Mouse (Mus musculus) right cerebral cortex, postnatal 14 days (tissue): ENCODE results near the gene Plcg2.

ENCODE experiments used
- DNase-seq: peaks from one replicate; pipeline ENCODE4 v3.0.0; 2022

Gene Plcg2

DNA sequence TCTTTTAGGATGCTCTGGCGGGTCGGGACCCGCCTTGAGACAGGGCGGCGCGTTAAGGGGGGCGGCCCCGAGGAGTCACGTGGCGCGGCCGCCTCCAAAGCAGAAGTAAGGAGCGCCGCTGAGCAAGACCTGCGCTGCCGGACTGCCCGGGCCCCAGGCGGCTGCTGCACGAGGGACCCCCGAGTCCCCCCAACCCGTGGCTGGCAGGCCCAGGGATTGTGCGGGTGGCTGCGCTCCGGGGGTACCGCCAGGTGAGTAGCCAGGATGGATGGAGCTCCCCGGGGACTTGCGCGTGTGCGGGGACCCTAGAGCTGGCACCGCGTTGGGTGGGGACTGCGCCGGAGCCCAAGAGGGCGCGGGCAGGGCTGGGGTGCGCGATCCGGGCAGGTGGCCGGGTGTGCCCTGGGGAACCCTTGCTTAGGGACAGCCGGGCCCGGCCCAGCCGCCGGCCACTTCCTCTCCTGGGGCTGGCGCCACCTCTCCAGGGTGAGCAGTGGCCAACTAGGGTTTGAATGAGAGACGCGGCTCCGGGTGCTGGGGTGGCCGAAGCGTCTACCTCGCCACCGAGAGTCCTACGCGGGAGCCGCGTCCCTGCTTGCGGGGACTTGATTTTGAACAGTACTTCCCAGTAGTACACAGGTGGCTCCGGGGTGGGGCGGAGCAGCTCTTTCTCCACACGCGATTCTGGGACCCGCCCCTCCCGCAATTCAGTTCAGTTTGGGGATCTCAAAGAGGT is at the start of gene Plcg2:
Gene Plcg2 (plus strand): TSS at position 113 of the 736 bp plus-strand sequence.
- DNase-seq, result peak; percentile 26

DNA sequence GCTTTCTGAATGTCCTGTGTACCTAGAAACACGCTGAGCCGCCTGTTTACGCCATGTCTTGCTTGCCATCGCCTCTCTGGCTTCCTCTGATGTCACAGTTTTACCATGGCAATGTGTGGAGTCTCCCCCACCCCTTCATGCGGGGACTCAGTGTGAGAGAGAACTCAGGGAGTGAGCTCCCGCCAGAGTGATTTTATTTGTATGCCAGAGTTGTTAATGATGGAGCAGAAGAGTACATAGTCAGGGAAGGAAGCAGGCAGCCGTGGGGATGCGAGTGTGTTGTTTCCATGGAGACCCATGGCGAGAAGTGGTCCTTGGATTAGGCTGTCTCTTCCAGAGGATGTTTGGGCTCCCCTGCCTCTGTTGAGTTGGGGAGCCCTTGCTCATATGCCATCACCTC is 47.0 kb upstream of the Plcg2 start:
- DNase-seq, result no peak

DNA sequence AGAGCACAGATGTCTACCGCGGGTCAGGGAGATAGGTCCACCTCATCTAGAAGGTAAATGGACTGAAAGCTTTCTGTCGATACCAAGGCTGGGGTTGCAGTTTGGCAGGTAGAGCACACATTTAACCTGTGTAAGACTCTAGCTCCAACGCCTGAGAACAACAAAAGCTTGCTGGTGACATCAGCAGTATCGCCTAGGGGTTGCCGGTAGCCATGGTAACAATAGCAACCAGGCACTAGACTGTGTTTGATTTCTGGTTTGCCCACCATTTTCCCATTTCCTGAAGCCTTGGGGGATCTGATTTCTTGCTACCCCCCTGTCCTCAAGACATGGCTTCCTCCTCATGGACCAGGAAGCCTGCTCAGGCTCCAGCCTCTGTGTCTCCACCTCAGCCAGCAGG is 44.1 kb upstream of the Plcg2 start:
- DNase-seq, result no peak

DNA sequence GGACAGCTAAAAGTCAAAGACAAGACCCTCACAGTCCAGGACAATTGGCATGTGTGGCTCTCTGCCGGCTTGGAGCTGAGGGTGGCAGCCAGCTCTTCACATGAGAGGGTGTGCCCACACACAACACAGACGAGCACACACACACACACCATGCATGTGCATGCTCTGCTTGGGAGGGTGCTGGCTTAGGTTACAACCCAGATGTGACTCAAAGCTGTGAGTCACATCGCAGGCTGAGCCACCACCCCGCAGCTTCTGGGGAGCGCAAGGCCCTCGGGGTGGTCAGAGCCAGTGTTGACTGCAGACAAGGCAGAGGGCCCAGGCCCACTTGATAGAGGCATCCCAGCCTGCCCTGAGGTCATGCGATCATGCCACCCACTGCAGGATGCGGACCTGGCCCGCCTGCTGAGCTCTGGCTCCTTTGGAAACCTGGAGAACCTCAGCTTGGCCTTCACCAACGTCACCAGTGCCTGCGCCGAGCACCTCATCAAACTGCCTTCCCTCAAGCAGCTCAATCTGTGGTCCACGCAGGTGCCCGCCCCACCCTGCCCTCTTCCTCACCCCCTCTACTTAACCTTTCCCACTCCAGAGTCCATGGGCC is 43.5 kb upstream of the Plcg2 start:
- no peak for DNase-seq

DNA sequence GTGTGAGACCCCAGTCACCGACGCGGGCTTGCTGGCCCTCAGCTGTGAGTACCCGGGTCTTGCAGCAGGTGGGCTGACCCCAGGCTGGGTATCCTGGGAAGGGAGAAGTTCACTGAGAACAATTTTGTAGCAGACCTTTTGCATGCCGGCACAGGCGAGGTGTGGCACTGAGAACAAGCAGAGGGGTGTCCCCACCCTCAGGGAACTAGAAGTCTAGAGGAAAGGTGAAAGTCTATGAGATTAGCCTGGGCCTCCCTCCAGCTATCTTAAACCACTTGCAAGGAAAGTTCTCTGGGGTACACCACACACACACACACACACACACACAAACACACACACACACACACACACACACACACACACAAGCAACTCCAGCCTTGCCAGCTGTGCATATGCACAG is 42.4 kb upstream of the Plcg2 start:
- no peak for DNase-seq

DNA sequence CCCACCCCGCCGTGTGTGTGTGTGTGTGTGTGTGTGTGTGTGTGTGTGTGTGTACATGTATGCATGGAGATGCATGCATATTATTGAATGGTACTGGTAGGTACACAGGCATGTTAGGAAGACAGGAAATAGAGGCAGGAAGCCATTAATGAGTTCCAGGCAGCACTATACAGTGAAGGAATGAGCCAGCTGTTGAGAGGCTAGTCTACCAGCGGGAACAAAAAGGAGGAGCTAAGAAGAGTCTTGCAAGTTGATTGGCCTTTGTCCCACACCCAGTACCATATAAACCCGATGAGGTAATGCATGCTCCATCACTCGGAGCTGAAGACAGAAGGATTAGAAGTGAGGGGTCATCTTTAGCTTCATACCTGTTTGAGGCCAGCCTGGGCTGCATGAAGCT is 39.7 kb upstream of the Plcg2 start:
- no peak for DNase-seq

DNA sequence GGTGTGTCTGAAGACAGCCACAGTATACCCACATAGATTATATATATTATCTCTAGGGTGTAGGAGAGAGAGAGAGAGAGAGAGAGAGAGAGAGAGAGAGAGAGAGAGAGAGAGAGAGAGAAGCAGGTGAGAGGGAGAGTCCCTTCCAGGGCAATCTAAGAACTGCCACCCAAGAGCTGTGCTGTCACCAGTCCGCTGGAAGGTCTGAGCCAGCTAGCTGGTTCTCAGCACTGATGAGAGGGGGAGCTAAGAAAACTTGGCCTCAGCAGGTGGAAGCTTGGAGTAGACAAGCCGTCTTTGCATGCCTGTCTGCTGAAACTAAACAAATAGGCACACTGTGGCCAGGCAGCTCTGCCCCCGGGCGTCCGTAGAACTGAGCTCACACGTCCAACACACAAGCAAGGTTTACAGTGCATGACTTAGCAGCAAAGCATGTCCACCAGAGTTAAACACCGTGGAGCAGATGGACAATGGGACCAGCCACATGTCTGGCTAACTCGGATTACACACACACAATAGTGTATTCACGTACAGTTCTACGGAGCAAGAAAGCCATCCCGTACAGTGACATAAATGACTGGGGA is 35.3 kb upstream of the Plcg2 start:
- no peak for DNase-seq

DNA sequence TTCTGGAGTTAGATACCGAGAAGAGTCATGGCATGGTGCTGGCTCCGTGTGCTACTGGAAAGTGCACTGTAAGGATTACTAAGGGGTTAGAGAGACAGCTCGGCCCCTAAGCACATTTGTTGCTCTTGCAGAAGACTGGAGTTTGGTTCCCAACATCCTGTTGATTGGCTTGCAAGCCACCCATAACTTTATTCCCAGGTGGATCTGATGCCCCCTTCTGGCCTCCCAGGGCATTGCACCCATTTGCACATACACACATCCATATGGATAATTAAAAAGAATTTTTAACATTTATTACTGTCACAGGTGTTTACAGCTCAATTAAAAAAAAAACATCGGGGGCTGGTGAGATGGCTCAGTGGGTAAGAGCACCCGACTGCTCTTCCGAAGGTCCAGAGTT is 33.6 kb upstream of the Plcg2 start:
- peak; percentile 45 for DNase-seq

DNA sequence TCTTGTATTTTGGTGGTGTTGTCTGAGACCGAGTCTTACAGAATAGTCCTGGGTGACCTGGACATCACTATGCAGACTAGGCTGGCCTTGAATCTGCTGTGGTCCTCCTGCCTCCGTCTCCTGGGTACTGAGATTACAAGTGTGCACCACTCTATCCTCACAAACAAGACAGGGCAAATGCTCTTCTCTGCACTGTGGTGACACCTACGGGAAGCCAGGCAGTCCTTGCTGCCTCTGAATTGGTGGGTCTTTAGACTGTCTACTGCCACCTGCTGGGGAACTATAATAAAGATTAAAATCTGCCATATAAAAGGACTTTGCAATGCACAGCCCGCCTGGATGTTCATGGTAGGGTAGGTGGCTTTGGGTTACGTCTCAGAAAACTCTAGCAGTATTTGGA is 32.8 kb upstream of the Plcg2 start:
- peak; percentile 61 for DNase-seq

DNA sequence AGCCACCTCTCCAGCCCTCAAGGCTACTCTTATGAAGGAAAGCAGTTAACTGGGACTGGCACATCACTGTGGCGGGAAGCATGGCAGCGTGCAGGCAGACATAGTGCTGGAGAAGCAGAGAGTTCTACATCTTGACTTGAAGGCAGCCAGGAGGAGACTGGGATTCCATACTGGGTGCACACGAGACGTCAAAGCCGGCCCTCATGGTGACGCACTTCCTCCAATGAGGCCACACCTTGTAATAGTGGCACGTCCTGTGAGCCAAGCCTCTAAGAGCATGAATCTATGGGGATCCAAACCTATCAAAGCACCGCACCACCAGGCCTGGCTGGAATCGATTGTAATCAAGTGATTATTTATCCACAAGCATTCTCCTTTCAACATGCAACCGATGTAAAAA is 30.6 kb upstream of the Plcg2 start:
- no peak for DNase-seq

DNA sequence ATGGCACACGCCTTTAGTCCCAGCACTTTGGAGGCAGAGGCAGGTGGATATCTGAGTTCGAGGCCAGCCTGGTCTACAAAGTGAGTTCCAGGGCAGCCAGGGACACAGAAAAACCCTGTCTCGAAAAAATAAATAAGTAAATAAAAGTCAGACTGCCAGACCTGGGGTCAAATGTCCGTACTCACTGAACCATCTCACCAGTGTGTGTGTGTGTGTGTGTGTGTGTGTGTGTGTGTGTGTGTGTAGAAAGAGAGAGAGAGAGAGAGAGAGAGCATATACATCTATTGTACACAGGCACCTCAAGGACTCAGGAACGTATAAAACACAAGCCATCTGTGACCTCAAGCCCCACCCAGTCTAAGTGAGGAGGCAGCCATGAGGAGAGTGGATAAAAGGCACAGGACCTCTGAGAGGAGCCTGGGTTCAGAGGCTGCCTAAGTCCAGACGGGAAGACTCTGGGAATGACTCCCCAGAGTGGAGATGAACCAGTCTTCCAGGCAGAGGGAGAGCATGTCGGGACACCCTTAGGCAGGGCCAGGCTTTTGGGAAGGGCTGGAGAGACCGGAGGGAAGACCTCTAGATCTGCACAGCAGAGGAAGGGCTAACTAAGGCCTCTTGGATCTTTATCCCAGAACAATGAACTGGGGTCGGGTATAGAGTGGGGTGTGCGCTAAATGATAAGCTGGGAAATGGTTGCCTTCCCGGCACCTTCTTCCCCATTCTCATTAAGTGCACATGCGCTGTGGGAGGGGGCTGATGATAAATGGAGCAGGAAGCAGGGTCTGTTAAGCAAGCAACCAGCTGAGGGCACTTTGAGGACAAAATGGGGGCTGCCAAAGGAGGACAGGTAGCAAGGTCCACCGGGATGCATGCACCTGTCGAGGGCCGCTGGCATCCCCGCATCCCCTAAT is 28.4 kb upstream of the Plcg2 start:
- DNase-seq, result no peak

DNA sequence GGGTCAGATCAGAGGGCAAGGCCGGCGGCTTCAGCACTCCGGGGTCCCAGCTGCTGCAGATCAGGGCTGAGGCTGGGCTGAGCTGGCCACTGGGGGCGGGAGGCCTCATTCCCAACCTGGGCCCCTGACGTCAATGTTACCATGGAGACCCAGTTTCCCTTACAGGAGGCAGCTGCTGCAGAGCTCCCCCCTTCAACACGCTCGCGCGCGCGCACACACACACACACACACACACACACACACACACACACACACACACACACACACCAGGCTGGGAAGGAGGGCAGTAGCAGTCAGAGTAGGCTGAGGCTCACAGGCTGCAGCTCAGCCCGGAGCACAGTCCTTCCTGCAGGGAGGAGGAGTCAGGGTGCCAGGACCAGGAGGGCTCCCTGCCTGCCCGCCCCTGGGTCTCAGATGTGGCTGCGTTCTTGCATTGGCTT is 27.7 kb upstream of the Plcg2 start:
- DNase-seq, result peak; percentile 91

DNA sequence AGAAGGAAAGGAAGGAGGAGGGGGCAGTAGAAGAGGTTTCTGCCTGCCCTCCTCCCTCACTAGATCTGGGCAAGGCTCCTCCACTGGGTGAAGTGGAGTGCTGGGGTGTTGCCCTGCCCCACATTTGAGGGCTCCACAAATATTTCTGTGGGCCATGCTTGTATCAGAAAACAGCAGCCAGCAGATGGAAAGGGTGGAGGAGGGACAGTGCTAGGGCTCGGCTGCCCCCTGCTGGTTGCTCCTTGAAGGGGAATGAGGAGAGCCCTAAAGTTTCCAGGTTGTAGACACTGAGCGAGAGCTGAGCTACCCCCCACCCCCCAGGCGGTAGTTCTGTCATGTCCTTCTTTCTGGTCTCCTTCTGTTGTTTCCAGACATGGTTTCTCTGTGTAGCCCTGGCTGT is 26.9 kb upstream of the Plcg2 start:
- DNase-seq, result peak; percentile 85

DNA sequence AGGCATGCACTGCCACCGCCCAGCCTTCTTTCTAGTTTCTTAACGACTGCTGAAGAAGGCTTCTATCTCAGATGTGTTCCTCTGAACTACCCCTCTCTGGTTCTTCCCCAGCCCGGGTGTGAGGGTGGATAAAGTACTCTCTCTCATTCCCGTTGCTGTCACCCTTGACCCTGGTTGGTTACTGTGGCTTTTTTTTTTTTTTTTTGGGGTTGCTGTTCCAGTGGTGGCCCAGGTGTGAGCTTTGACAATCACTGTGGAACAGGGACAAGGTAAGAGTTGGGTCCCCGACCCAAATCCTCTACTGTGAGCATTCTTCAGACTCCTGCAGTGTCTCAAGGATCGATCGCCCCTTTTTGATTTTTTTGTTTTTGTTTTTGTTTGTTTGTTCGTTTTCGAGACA is 26.4 kb upstream of the Plcg2 start:
- DNase-seq, result no peak

DNA sequence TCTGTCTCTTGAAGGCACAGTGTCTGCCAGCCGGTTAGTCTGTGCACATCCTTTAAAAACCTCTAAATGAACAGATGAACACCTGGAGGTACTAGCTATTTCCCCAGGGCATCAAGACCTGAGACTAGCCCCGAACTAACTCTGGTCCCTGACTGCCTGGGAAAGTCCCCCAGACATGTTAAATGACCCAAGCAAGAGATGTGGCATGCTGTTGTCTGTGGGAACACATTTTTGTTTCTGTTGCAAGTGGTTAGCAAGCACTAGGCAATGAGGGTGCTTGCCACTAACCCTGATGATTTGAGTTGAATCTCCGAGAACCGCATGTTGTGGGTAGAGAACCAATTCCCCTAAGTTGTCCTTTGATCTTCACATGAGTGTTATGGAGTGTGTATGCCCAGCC is 25.8 kb upstream of the Plcg2 start:
- no peak for DNase-seq

DNA sequence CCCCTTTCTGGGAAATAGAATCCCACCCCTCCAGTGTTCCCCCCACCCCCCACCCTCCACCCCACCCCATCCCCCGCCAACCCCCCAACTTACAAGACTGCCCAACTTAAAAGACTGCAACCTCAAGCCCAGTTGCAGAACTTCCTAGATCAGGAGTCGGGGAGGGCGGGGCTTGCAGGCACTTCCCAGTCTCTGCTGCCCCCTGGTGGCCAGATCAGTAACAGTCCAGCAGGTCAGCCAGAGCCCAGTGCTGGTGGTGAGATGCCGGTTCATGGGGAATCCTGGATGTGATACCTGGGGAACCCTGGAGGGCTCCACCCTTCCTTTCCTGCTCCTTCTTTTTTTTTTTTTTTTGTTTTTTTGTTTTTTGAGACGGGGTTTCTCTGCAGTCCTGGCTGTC is 23.1 kb upstream of the Plcg2 start:
- DNase-seq, result peak; percentile 96

DNA sequence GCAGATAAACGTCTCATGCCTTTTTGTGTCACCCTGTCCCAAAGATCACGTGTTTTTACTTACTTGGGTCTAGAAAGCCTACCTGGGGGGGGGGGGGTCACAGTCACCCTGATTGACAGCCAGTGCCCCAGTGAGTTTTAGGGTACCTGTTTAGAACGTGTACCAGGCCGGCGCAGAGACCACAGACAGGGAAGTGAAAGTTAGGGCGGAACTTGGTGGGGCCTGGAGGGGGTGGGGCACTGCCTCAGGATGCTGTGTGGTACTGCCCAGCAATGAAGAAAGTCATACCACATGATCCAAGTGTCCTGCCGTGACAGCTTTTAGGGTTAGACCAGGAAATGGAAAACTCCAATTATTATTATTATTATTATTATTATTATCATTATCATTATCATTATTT is 22.3 kb upstream of the Plcg2 start:
- DNase-seq, result no peak

DNA sequence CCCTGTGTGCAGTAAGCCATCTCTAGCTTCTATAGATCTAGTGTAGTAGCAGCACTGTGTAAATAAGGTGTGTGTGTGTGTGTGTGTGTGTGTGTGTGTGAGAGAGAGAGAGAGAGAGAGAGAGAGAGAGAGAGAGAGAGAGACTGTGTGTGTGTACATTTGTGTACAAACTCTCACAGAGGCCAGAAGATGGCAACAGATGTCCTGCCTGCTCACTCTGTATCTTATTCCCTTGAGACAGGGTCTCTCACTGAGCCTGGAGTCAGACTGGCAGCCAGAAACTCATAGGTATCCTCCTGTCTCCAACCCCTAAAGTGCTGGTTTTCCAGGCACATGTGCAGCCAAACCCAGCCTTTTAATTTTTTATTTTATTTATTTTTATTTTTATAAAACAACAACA is 20.0 kb upstream of the Plcg2 start:
- no peak for DNase-seq

DNA sequence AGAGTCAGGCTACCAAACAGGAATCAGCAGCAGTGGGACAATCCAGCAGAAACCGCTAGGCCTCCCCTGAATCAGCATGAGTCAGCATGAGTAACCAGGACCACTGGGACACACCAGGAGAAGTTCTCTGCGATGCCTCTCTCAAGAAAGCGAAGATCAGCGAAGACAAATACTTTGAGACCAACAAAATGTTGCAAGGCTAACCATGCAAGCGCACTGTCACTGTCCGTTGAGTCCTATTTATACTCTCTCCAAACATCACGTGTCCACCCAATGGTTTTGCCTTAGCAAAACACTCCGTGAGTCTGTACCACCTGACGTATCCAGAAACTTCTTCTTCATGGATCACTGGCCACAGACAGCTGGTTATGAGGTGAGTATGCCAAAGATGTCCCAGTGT is 18.1 kb upstream of the Plcg2 start:
- no peak for DNase-seq

DNA sequence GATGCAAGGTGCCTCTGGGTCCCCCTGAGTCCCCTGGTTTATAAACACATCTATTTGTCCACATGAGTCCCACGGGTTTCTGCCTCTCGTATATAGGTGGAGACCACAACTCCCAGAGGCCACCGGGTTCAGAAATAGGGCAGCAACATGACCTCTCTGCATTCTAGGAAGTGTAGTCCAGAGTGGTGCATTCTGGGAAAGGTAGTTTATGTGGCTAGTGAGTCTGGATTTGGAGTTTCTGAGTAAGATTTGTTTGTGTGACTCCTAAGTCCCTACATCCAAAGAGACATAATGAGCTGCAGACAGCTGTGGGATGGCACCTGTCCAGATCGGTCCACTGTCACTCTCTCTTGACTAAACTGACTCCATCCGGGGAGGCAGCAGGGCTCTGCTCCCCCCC is 17.6 kb upstream of the Plcg2 start:
- DNase-seq, result no peak

DNA sequence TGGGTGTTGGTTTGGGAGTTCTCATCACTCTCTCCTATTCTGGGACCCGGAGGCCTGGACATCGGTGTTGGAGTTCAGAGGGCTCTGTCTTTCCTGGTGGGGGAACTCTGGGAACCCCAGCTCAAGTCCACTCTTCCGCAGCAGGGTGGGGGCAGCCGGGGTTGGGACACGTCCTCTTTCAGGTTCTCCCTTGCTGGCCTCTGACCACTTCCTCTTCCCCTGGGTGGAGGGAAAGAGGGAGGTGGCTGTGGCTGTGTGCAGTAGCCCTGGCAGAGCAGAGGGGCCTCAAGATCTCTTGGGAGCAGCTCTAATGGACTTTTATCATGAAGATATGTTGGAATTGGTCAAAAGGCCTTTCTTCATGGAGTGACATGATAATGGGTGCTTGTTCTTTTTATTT is 16.3 kb upstream of the Plcg2 start:
- no peak for DNase-seq

DNA sequence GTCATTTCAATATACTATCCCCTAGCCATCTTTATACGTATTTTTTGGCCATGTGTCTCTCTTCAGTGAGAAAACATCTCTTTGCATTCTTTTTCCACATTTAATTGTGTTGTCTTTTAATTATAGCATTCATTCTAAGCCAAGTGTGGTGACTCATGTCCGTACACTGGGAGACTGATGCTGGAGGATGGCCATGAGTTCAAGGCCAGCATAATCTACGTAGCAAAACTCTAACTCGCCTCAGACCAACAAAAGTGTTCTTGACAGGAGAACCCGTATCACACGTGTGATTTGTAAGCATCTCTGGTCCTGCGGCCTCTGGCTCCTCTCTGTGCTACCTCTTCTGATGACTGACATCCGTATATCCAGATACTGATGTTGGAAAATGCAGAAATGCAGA is 13.4 kb upstream of the Plcg2 start:
- no peak for DNase-seq

DNA sequence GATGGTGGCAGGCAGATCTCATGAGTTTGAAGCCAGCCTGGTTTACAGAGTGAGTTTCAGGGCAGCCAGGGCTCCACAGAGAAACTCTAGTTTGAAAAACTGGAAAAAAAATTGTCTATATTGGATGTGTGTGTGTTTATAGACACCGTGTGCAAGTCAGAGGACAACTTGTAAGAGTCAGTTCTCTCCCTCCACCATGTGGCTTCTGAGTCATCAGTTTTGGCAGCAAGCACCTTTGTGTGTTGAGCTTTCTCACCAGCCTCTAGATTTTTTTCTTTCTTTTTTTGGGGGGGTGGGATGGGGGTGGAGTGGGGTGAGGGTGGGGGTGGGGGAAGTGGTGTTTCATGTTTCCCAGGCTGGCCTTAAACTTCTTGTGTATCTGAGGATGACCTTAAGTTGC is 12.8 kb upstream of the Plcg2 start:
- DNase-seq, result no peak
